Mouse (Mus musculus) MEL (cell line): ENCODE measurements around the gene Ccl6. TPM values are rescaled to one million over a fixed set of nuclear protein-coding genes. Genes with fewer than 3 reads are reported as not detected.

Experiments used
- DNase-seq: peaks from one replicate; pipeline ENCODE4 v3.0.0; 2011; ENCODE audit warnings: low read depth, low spot score
- H3K27ac ChIP-seq: 2 replicates; pipeline ENCODE4 v1.5.1; 2012; ENCODE audit warnings: low read depth, mild to moderate bottlenecking, control low read depth, low read length, moderate library complexity; ENCODE audit not compliant: control insufficient read depth
- H3K27me3 ChIP-seq, 2 experiments: fragments of 150-350 bp in 1 of 2; sonication (generic) in 1 of 2; 2 replicates each; pipeline ENCODE4 v1.6.1; 2012; ENCODE audit warnings: low read length in 2 of 2, mild to moderate bottlenecking in 2 of 2, improper control_type of control experiment in 1 of 2, moderate library complexity in 1 of 2; ENCODE audit not compliant: insufficient read depth in 2 of 2, control insufficient read depth in 1 of 2
- H3K36me3 ChIP-seq, 2 experiments: 2 replicates each; pipeline ENCODE4 v1.6.1; 2012 to 2014; ENCODE audit warnings: low read length in 2 of 2, improper control_type of control experiment in 1 of 2, inconsistent platforms in 1 of 2, mild to moderate bottlenecking in 1 of 2; ENCODE audit not compliant: insufficient read depth in 2 of 2, control insufficient read depth in 1 of 2
- H3K4me1 ChIP-seq, 2 experiments: fragments of 150-350 bp in 1 of 2; sonication (generic) in 1 of 2; 2 replicates each; pipeline ENCODE4 v1.6.1; 2012; ENCODE audit warnings: low read length in 2 of 2, improper control_type of control experiment in 1 of 2, mild to moderate bottlenecking in 1 of 2; ENCODE audit not compliant: insufficient read depth in 2 of 2, control insufficient read depth in 1 of 2
- H3K4me3 ChIP-seq, 2 experiments: fragments of 150-350 bp in 1 of 2; sonication (generic) in 1 of 2; 2 replicates each; pipeline ENCODE4 v1.5.1; 2012; ENCODE audit warnings: low read depth in 2 of 2, low read length in 2 of 2, mild to moderate bottlenecking in 2 of 2, moderate library complexity in 2 of 2, control low read depth in 1 of 2, improper control_type of control experiment in 1 of 2; ENCODE audit not compliant: control insufficient read depth in 1 of 2, insufficient read depth in 1 of 2
- H3K79me2 ChIP-seq: 2 replicates; pipeline ENCODE4 v1.6.1; 2012; ENCODE audit warnings: mild to moderate bottlenecking, low read length, moderate library complexity; ENCODE audit not compliant: control insufficient read depth, poor library complexity, insufficient read depth
- H3K9ac ChIP-seq: 2 replicates; pipeline ENCODE4 v1.6.1; 2012; ENCODE audit warnings: low read depth, mild to moderate bottlenecking, control low read depth, low read length, moderate library complexity; ENCODE audit not compliant: control insufficient read depth, poor library complexity, severe bottlenecking
- H3K9me3 ChIP-seq: fragments of 150-350 bp; sonication (generic); replicated peaks from 2 replicates; pipeline ENCODE4 v1.6.1; 2012; ENCODE audit warnings: mild to moderate bottlenecking, low read length, improper control_type of control experiment, moderate library complexity; ENCODE audit not compliant: insufficient read depth
- BHLHE40 ChIP-seq: IDR thresholded peaks from 2 replicates; pipeline ENCODE4 v1.6.1; 2012; ENCODE audit warnings: low read depth, mild to moderate bottlenecking, inconsistent platforms, low read length, improper control_type of control experiment, borderline replicate concordance
- CHD1 ChIP-seq: IDR thresholded peaks from 2 replicates; pipeline ENCODE4 v1.6.1; 2012; ENCODE audit warnings: low read depth, mild to moderate bottlenecking, inconsistent platforms, low read length, improper control_type of control experiment
- CTCF ChIP-seq, 3 experiments: IDR thresholded peaks in 2 of 3; conservative IDR thresholded peaks in 1 of 3; 2 replicates each; pipeline ENCODE4 v1.5.1; 2011 to 2012; ENCODE audit warnings: low read length in 3 of 3, low read depth in 2 of 3, mild to moderate bottlenecking in 2 of 3, improper control_type of control experiment in 1 of 3, inconsistent platforms in 1 of 3, mixed read lengths in 1 of 3, moderate library complexity in 1 of 3; ENCODE audit not compliant: control insufficient read depth in 1 of 3, insufficient read depth in 1 of 3, poor library complexity in 1 of 3, severe bottlenecking in 1 of 3
- E2F4 ChIP-seq: IDR thresholded peaks from 2 replicates; pipeline ENCODE4 v1.6.1; 2011; ENCODE audit warnings: low read depth, low read length, improper control_type of control experiment, borderline replicate concordance
- HCFC1 ChIP-seq: IDR thresholded peaks from 2 replicates; pipeline ENCODE4 v1.6.1; 2012; ENCODE audit warnings: low read depth, mild to moderate bottlenecking, inconsistent platforms, low read length, improper control_type of control experiment, moderate library complexity
- JUND ChIP-seq: IDR thresholded peaks from 2 replicates; pipeline ENCODE4 v1.6.1; 2011; ENCODE audit warnings: low read depth, mild to moderate bottlenecking, improper control_type of control experiment, low read length
- KAT2A ChIP-seq: conservative IDR thresholded peaks from 2 replicates; pipeline ENCODE4 v1.6.1; 2012; ENCODE audit warnings: low read depth, low read length, improper control_type of control experiment, inconsistent platforms
- MAX ChIP-seq: IDR thresholded peaks from 2 replicates; pipeline ENCODE4 v1.6.1; 2011; ENCODE audit warnings: low read length, improper control_type of control experiment
- MAZ ChIP-seq: IDR thresholded peaks from 2 replicates; pipeline ENCODE4 v1.6.1; 2012; ENCODE audit warnings: low read depth, mild to moderate bottlenecking, inconsistent platforms, low read length, improper control_type of control experiment
- MYB ChIP-seq: IDR thresholded peaks from 2 replicates; pipeline ENCODE4 v1.6.1; 2011; ENCODE audit warnings: mild to moderate bottlenecking, low read depth, low read length, improper control_type of control experiment
- MYC ChIP-seq: IDR thresholded peaks from 2 replicates; pipeline ENCODE4 v1.6.1; 2011; ENCODE audit warnings: low read depth, mild to moderate bottlenecking, low read length, improper control_type of control experiment, moderate library complexity
- NRF1 ChIP-seq: IDR thresholded peaks from 2 replicates; pipeline ENCODE4 v1.6.1; 2014; ENCODE audit warnings: low read depth, mild to moderate bottlenecking, inconsistent platforms, low read length, improper control_type of control experiment, moderate library complexity; ENCODE audit not compliant: poor library complexity, insufficient read depth, severe bottlenecking
- POLR2A ChIP-seq, 2 experiments: IDR thresholded peaks; 2 replicates each; pipeline ENCODE4 v1.6.1; 2011 to 2012; ENCODE audit warnings: low read length in 2 of 2, mild to moderate bottlenecking in 2 of 2, control low read depth in 1 of 2, improper control_type of control experiment in 1 of 2, low read depth in 1 of 2, moderate library complexity in 1 of 2; ENCODE audit not compliant: control insufficient read depth in 1 of 2, insufficient read depth in 1 of 2, poor library complexity in 1 of 2
- POLR2AphosphoS5 ChIP-seq: IDR thresholded peaks from 2 replicates; pipeline ENCODE4 v1.6.1; 2012; ENCODE audit warnings: low read depth, borderline replicate concordance, mild to moderate bottlenecking, inconsistent platforms, low read length, moderate library complexity, mixed read lengths
- RAD21 ChIP-seq: IDR thresholded peaks from 2 replicates; pipeline ENCODE4 v1.6.1; 2011; ENCODE audit warnings: mild to moderate bottlenecking, low read depth, low read length, improper control_type of control experiment
- RCOR1 ChIP-seq: IDR thresholded peaks from 2 replicates; pipeline ENCODE4 v1.6.1; 2012; ENCODE audit warnings: low read depth, mild to moderate bottlenecking, inconsistent platforms, low read length, improper control_type of control experiment
- SIN3A ChIP-seq: IDR thresholded peaks from 2 replicates; pipeline ENCODE4 v1.6.1; 2012; ENCODE audit warnings: low read length, improper control_type of control experiment, inconsistent platforms
- TBP ChIP-seq: IDR thresholded peaks from 2 replicates; pipeline ENCODE4 v1.8.0; 2011; ENCODE audit warnings: low read depth, low read length, improper control_type of control experiment
- UBTF ChIP-seq: IDR thresholded peaks from 2 replicates; pipeline ENCODE4 v1.6.1; 2012; ENCODE audit warnings: low read depth, mild to moderate bottlenecking, inconsistent platforms, low read length, improper control_type of control experiment, moderate library complexity, borderline replicate concordance; ENCODE audit not compliant: insufficient read depth
- USF1 ChIP-seq: IDR thresholded peaks from 2 replicates; pipeline ENCODE4 v1.6.1; 2014; ENCODE audit warnings: low read depth, mild to moderate bottlenecking, inconsistent platforms, low read length, improper control_type of control experiment, moderate library complexity
- USF2 ChIP-seq, 2 experiments: IDR thresholded peaks; 2 replicates each; pipeline ENCODE4 v1.6.1; 2011 to 2012; ENCODE audit warnings: improper control_type of control experiment in 2 of 2, low read length in 2 of 2, borderline replicate concordance in 1 of 2, inconsistent platforms in 1 of 2, low read depth in 1 of 2, mild to moderate bottlenecking in 1 of 2; ENCODE audit not compliant: insufficient read depth in 1 of 2
- ZNF384 ChIP-seq: IDR thresholded peaks from 2 replicates; pipeline ENCODE4 v1.6.1; 2012; ENCODE audit warnings: low read depth, mild to moderate bottlenecking, inconsistent platforms, low read length, improper control_type of control experiment
- polyA plus RNA-seq, 2 experiments: library from polyadenylated mRNA; stranded (reverse) in 1 of 2; unstranded in 1 of 2; fragments of >175 nt in 1 of 2; fragments of >200 nt in 1 of 2; gene quantifications; 2 replicates each; pipeline versions ENCODE4 v1.2.1 to v1.2.4; 2012; ENCODE audit warnings: low replicate concordance in 2 of 2, low read depth in 1 of 2; ENCODE audit not compliant: insufficient read length in 2 of 2, insufficient read depth in 1 of 2, missing spikeins in 1 of 2
- total RNA-seq: library from RNA; depleted of rRNA; stranded (reverse); fragments of 300-350 nt; gene quantifications from 2 replicates; pipeline ENCODE4 v1.2.3, GENCODE M21; 2012

Gene Ccl6
- total and polyA plus RNA-seq, 3 experiments = not detected

DNA sequence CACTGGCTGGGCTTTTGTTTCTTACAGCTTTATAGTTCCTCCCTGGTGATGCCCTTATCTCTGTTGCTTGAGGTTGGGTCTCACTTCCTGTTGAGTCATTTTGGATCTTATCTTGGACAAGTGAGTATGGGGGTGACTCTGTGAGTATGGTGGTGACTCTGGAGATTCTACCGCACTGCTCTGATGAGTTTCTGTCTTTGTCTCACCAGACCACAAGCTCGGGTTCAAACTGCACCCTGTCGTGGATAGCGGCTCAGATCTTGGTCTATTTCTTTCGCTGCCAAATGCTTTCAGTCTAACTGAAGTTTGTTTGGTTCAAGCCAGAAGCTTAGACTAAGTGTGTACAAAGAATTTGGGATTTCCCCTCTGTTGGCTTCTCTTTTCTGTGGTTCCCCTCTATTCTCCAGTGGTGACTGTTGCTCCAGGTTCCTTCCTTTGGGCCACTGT lies 42.7 kb downstream of the Ccl6 start (continued):
- 0 out of 2 replicates have a peak, but pooled peaks have one; percentile 50 for TF ChIP-seq HCFC1
- no peak for TF ChIP-seq USF1
- TF ChIP-seq UBTF = peak; percentile 88; the same call in 1 of the 2 replicates
- no peak for TF ChIP-seq KAT2A
- TF ChIP-seq MAZ = peak; percentile 80; the same call in 1 of the 2 replicates
- TF ChIP-seq, all 39 proteins: peak for 14

DNA sequence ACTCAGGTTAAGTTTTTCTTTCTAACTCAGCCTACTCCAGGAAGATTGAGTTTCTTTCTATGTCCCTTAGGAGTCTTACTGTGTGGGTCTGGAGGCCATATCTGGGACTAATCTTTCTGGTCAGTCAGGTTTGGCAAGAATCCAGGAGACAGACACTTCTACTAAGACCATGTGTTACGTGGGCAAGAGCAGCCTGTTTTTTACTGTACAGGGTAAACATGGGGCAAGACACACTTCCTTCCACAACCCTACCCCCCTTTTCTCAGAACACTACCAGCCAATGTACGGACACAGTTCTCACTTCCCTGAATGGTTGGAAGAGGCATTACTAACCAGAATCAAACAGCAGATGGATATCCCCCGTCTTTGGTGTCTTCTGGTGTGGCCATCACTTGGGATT lies 48.7 kb downstream of the Ccl6 start:
- Histone ChIP-seq H3K4me3 (no peak overlapping the region), H3K79me2 (no peaks in the 10 kb centered on the region), H3K36me3 (no peaks in the 10 kb centered on the region; a peak in 1 of 4 replicates), H3K27ac (no peak overlapping the region), H3K9me3 (no peaks in the 10 kb centered on the region), H3K4me1 (peaks cover 0 to under 1% of the 10 kb centered on the region in 2 experiments; a peak in 1 of 4 replicates), H3K9ac (no peak overlapping the region), H3K27me3 (no peaks in the 10 kb centered on the region; a peak in 1 of 4 replicates)
- no peak for TF ChIP-seq JUND
- TF ChIP-seq MYC = no peak
- no peak for TF ChIP-seq MAZ
- no peak for TF ChIP-seq CHD1
- no peak for TF ChIP-seq ZNF384
- TF ChIP-seq NRF1 = no peak
- no peak for TF ChIP-seq MAX
- TF ChIP-seq UBTF = no peak
- no peak for TF ChIP-seq TBP
- TF ChIP-seq RCOR1 = no peak
- no peak for TF ChIP-seq SIN3A
- TF ChIP-seq CTCF (IDR thresholded peaks at IDR 0.05 in 2 of 3, conservative IDR thresholded peaks at IDR 0.05 in 1 of 3; ENCODE audit: control insufficient read depth in 1 of 3, insufficient read depth in 1 of 3, low read depth in 2 of 3, low read length in 3 of 3, poor library complexity in 1 of 3, severe bottlenecking in 1 of 3) = no peak
- no peak for TF ChIP-seq POLR2A (IDR thresholded peaks at IDR 0.05; ENCODE audit: control insufficient read depth in 1 of 2, insufficient read depth in 1 of 2, low read depth in 1 of 2, low read length in 2 of 2, poor library complexity in 1 of 2)
- no peak for TF ChIP-seq MYB
- TF ChIP-seq BHLHE40 = no peak
- TF ChIP-seq USF2 (IDR thresholded peaks at IDR 0.05; ENCODE audit: borderline replicate concordance in 1 of 2, insufficient read depth in 1 of 2, low read depth in 1 of 2, low read length in 2 of 2) = no peak
- TF ChIP-seq RAD21 = no peak
- TF ChIP-seq HCFC1 = no peak
- no peak for TF ChIP-seq POLR2AphosphoS5
- no peak for TF ChIP-seq E2F4
- DNase-seq = no peak
